ENCODE assay signal across 9 mouse cellular contexts in the genomic region with DNA sequence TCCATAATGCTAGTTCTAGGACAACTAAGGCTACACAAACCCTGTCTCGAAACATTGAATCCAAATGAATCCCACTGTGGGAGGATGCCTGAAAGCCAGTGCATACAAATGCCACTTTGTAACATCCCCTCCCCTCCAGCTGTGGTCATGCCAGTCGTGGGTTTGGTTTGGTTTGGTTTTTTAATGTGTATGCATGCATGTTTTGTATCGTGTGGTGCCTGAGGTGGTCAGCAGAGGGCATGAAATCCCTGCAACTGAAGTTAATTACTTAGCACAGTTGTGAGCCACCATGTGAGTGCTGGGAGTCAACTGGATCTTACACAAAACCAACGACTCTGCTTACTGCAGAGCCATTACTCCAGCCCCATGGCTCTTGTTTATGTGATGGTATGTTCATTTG. TPM values are rescaled to one million over a fixed set of nuclear protein-coding genes. Genes with fewer than 3 reads are reported as not detected.
DNase-seq lines count a peak whose midpoint lies in the region; ATAC-seq lines count a peak whose summit lies in the region.
"Had no signal": no experiment of that assay in that cellular context is flagged by ENCODE, and none has a peak within 500 bp of the region (broad histone marks: within the 10 kb centered on the region; RNA-seq: fewer than 3 reads in every experiment).

No protein-coding gene starts in this region.

- DNase-seq in gastrocnemius, adult 18-20 months (ENCODE audit: low spot score) = peak; percentile 12
- DNase-seq in gastrocnemius, adult 8-10 months (ENCODE audit: low spot score in 2 of 2) = no peak
- peak; percentile 10 for DNase-seq in ovary, postnatal 36 days (ENCODE audit: low spot score)
- DNase-seq in ovary, adult 18-20 months (ENCODE audit: low spot score) = no peak
- peak; percentile 23 for DNase-seq in splenic B cell, adult 2 months (ENCODE audit: low read depth, low spot score)
- no peak for DNase-seq in spleen, postnatal 10 days (ENCODE audit: low spot score in 2 of 2)
- DNase-seq in natural killer cell, adult 2 months (ENCODE audit: low spot score in 2 of 2) = no peak

- no peaks in the 10 kb centered on the region for H3K4me1 ChIP-seq in kidney, embryonic 16.5 days (ENCODE audit: insufficient read depth, low read length)

- H3K27me3 ChIP-seq in kidney, embryonic 16.5 days (ENCODE audit: insufficient read depth, low read length) = no peaks in the 10 kb centered on the region
- H3K27me3 ChIP-seq in splenic B cell, adult 2 months (ENCODE audit: control insufficient read depth, insufficient read depth, low read length, poor library complexity, severe bottlenecking) = no peaks in the 10 kb centered on the region

- no peak overlapping the region for H3K27ac ChIP-seq in kidney, embryonic 16.5 days (ENCODE audit: low read length)

- peak; percentile 55; the same call in 1 of the 2 replicates for ATAC-seq in kidney, embryonic 16.5 days (ENCODE audit: low FRiP score, low TSS enrichment)

- no peak overlapping the region for H3K4me3 ChIP-seq in kidney, embryonic 16.5 days (ENCODE audit: low read length)
- H3K4me3 ChIP-seq: erythroblast, embryonic 14.5 days had no signal

- H3K4me2 ChIP-seq in kidney, embryonic 16.5 days (replicated peaks; ENCODE audit: low read depth, low read length) = no peak overlapping the region

- no peak overlapping the region for H3K9ac ChIP-seq in kidney, embryonic 16.5 days (replicated peaks; ENCODE audit: low read length)

- peaks cover 22% of the 10 kb centered on the region for H3K36me3 ChIP-seq in kidney, embryonic 16.5 days (ENCODE audit: insufficient read depth, low read length)
- H3K36me3 ChIP-seq in splenic B cell, adult 2 months (ENCODE audit: control insufficient read depth, insufficient read depth, low read length, poor library complexity, severe bottlenecking) = 0 out of 2 replicates have a peak, but pooled peaks cover 2% of the 10 kb centered on the region

- no peaks in the 10 kb centered on the region for H3K9me3 ChIP-seq in kidney, embryonic 16.5 days (ENCODE audit: low read length)

- 68% methylated on average over 4 of the region's 4 CpGs for WGBS in kidney, embryonic 16.5 days

RNA-seq across cellular contexts. Expression of a gene that starts 32.5 kb away (rescaled TPM):
- total RNA-seq in gastrocnemius, adult 18-20 months (2021) = 100 to 1,000 TPM; 119 to 137 TPM
- total RNA-seq in gastrocnemius, adult 8-10 months (2022) = 100 to 1,000 TPM; 109 to 133 (median 125) TPM
- polyA plus RNA-seq in kidney, embryonic 16.5 days (2015; fragmentation: Nextera tagmentation; extraction: Ambion mirVana) = 381 and 401 TPM in 2 replicates

Comparison
In these comparisons a context has a peak if more than half of its experiments do, and no peak if none do; other contexts are left out.
1. DNase-seq: peak in gastrocnemius, adult 18-20 months (single experiment), ovary, postnatal 36 days (single experiment) and splenic B cell, adult 2 months (single experiment); none in gastrocnemius, adult 8-10 months (0 of 2), ovary, adult 18-20 months (single experiment), spleen, postnatal 10 days (0 of 2) and natural killer cell, adult 2 months (0 of 2).